Mouse (Mus musculus) intestine, embryonic 14.5 days (tissue): ENCODE results near the gene Timeless. TPM values are rescaled to one million over a fixed set of nuclear protein-coding genes. Genes with fewer than 3 reads are reported as not detected.

ENCODE experiments used
- ATAC-seq: fragments of 200-750 bp; cut with Nextera tagmentation; replicated peaks from 2 replicates; pipeline ENCODE4 v1.8.0; 2017; ENCODE audit warnings: low read depth, moderate number of reproducible peaks, moderate TSS enrichment, moderate library complexity; ENCODE audit not compliant: low FRiP score, low TSS enrichment
- DNase-seq: peaks from one replicate; pipeline ENCODE4 v3.0.0-alpha.2; 2018; ENCODE audit warnings: low spot score
- H3K27ac ChIP-seq: fragments of 300-500 bp; sonication (generic); 2 replicates; pipeline ENCODE4 v1.5.1; 2014; ENCODE audit warnings: low read depth, mild to moderate bottlenecking, control low read depth
- H3K27me3 ChIP-seq: fragments of 300-500 bp; sonication (generic); replicated peaks from 2 replicates; pipeline ENCODE4 v1.6.1; 2014; ENCODE audit warnings: low read length, control low read depth; ENCODE audit not compliant: control insufficient read depth, insufficient read depth
- H3K36me3 ChIP-seq: fragments of 300-500 bp; sonication (generic); 2 replicates; pipeline ENCODE4 v1.6.1; 2014; ENCODE audit warnings: low read length, control low read depth; ENCODE audit not compliant: control insufficient read depth, insufficient read depth
- H3K4me1 ChIP-seq: fragments of 300-500 bp; sonication (generic); replicated peaks from 2 replicates; pipeline ENCODE4 v1.6.1; 2014; ENCODE audit warnings: low read length, control low read depth, mixed read lengths; ENCODE audit not compliant: control insufficient read depth, insufficient read depth
- H3K4me2 ChIP-seq: fragments of 300-500 bp; sonication (generic); 2 replicates; pipeline ENCODE4 v1.6.1; 2014; ENCODE audit warnings: low read length
- H3K4me3 ChIP-seq: fragments of 300-500 bp; sonication (generic); 2 replicates; pipeline ENCODE4 v1.5.1; 2014; ENCODE audit warnings: low read depth, low read length, control low read depth, mixed read lengths
- H3K9ac ChIP-seq: fragments of 300-500 bp; sonication (generic); 2 replicates; pipeline ENCODE4 v1.6.1; 2014; ENCODE audit warnings: mild to moderate bottlenecking, low read length
- H3K9me3 ChIP-seq: fragments of 300-500 bp; sonication (generic); 2 replicates; pipeline ENCODE4 v1.6.1; 2016; ENCODE audit warnings: low read length, control low read depth; ENCODE audit not compliant: control insufficient read depth
- WGBS: fragments of 180-500 bp; shearing (Covaris S2); extraction: QIAGEN DNeasy Blood & Tissue Kit; methylation state at CpG from one replicate; pipeline ENCODE4 v1.1.7; 2014; 5-methylcytosine and 5-hydroxymethylcytosine counted together
- polyA plus RNA-seq: library from polyadenylated mRNA; unstranded; fragments of >200 nt; fragmentation: Nextera tagmentation; extraction: Ambion mirVana; gene quantifications from 2 replicates; pipeline ENCODE4 v1.2.1, GENCODE M21; 2014

The Timeless gene
- polyA plus RNA-seq, 1 experiment from 2014 or later, result 59.5 TPM

DNA sequence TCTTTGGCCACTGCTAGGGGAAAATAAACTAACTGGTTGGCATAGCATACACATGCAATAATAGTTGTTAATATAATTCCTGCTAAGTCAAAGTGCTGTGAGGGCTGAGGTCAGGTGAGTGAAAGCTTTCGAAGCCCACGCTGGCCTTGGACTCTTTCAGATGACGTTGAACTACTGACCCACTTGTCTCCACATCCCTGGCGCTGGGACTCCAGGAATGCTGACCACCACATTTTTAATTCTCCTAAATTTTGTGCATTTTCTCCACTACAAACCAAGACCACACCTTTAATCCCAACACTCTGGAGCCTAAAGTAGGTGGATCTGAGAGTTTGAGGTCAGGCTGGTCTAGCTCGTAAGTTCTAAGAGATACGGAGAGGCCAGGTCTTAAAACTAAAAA, 38.8 kb upstream of the Timeless start:
- no peak overlapping the region for H3K27ac ChIP-seq
- H3K4me2 ChIP-seq, result no peak overlapping the region
- DNase-seq, result no peak
- no peak overlapping the region for H3K4me3 ChIP-seq
- peaks cover 18% of the 10 kb centered on the region for H3K27me3 ChIP-seq
- peaks cover 8% of the 10 kb centered on the region for H3K4me1 ChIP-seq
- 90% methylated on average over 6 of the region's 6 CpGs for WGBS
- no peak for ATAC-seq
- H3K36me3 ChIP-seq, result no peaks in the 10 kb centered on the region
- no peak overlapping the region for H3K9ac ChIP-seq
- H3K9me3 ChIP-seq, result no peaks in the 10 kb centered on the region

DNA sequence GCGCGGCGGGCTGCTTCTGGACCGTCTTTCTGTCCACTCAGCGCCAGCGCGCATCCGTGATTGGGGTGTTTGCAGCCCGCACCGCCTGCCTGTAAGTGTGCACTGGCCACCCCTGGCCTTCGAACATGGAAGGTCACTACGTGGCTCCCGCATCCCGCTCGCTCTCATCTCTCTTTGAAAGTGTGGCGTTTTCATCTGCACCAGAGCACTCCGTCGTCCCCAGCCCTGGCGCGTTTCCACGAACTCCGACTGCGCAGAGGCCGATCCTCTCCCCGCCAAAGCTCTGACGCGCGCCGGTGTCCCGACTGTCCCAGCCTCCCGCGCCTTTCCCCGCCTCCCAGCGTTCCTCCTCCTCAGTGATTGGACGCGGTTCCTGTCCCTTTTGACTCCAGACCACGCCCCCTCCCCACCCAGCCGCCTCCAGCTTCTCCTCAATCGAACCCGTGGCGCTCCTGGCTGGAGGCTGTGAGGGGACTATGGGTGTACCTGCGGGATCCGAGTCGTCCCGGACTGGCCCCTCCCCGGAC, 37.8 kb upstream of the Timeless start, which contains the start of gene Gls2:
TSS of gene Gls2 (plus strand) at position 434 of the 527 bp plus-strand sequence.
- Histone ChIP-seq H3K36me3 (no peaks in the 10 kb centered on the region), H3K9ac (peak within 1 kb of the TSS; percentile 47), H3K4me2 (peak within 1 kb of the TSS; percentile 100), H3K4me3 (peak within 1 kb of the TSS; percentile 64), H3K27ac (no peak within 1 kb of the TSS), H3K9me3 (no peaks in the 10 kb centered on the region), H3K4me1 (peaks cover 8% of the 10 kb centered on the region), H3K27me3 (peaks cover 18% of the 10 kb centered on the region)
- DNase-seq, result peak; percentile 98
- under 1% methylated on average over 46 of the region's 46 CpGs for WGBS
- ATAC-seq, result peak; percentile 95

DNA sequence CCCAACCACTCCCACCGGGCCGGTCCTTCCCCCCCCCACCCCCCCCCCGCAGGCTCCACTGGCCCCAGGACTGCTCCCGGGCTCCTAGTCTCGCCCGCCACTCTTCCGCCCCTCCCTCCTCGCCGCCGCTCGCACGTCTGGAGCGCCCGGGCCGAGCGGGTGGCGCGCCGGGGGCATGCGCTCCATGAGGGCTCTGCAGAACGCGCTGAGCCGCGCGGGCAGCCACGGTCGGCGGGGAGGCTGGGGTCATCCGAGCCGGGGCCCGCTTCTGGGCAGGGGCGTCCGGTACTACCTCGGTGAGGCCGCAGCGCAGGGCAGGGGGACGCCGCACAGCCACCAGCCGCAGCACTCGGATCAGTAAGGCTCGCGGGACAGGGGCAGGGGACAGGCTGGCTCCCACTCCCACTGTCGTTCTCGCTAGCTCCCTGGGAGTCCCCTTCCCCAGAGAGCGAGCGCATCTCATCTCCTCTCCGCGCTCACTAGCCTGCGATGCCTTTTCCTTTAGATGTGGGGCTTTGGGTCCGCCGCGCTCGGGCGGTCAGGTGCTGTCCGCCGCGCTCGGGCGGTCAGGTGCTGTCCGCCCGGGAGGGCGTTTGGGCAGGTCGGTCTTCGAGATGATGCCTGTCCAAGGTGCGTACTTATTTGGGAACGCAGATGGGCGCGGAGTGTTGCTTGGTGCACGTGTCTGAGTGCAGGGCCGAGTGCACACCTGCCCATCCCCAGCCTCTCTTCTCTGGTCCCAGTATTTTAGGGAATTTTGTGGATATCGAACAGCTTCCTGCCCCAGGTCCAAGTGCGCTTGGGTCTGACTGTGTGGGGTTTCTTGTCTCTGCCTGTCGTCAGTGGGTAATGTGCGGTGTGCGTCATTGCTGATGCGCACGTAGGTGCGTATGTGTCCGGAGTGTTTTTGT, 37.1 kb upstream of the Timeless start:
- DNase-seq (peak; percentile 74), ATAC-seq (peak; percentile 82; the same call in 1 of the 2 replicates)
- under 1% methylated on average over 66 of the region's 79 CpGs for WGBS
- H3K4me2 ChIP-seq, result peak overlapping the region; percentile 100
- peak overlapping the region; percentile 47 for H3K9ac ChIP-seq
- peaks cover 8% of the 10 kb centered on the region for H3K4me1 ChIP-seq
- H3K9me3 ChIP-seq, result no peaks in the 10 kb centered on the region
- H3K36me3 ChIP-seq, result no peaks in the 10 kb centered on the region
- H3K27ac ChIP-seq, result no peak overlapping the region
- H3K27me3 ChIP-seq, result peaks cover 18% of the 10 kb centered on the region
- peak overlapping the region; percentile 64 for H3K4me3 ChIP-seq

DNA sequence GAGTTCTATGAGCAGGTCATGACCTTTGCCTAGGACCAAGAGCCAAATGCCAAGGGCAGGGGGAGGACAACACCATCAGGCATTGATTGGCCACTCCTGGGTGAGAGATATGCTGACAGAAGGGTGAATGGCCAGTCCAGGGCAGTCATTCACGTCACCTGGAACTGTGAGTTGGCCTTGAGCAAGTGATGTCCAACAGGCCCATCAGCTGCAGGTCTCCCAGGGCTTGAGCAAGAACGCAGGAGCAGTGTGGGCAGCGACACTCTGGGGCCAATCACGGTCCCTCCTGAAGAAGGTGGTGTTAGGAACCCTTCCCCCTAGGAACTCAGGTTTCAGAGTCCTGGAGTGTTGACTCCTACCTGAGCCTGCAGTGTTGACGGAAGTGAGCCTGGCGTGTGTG, 30.0 kb upstream of the Timeless start:
- no peak overlapping the region for H3K4me2 ChIP-seq
- 62% methylated on average over 6 of the region's 6 CpGs for WGBS
- H3K4me3 ChIP-seq, result no peak overlapping the region
- no peaks in the 10 kb centered on the region for H3K27me3 ChIP-seq
- H3K36me3 ChIP-seq, result no peaks in the 10 kb centered on the region; the same call in 1 of the 2 replicates
- no peak overlapping the region for H3K9ac ChIP-seq
- H3K27ac ChIP-seq, result no peak overlapping the region
- no peaks in the 10 kb centered on the region for H3K9me3 ChIP-seq
- DNase-seq (no peak), ATAC-seq (no peak)
- H3K4me1 ChIP-seq, result no peaks in the 10 kb centered on the region

DNA sequence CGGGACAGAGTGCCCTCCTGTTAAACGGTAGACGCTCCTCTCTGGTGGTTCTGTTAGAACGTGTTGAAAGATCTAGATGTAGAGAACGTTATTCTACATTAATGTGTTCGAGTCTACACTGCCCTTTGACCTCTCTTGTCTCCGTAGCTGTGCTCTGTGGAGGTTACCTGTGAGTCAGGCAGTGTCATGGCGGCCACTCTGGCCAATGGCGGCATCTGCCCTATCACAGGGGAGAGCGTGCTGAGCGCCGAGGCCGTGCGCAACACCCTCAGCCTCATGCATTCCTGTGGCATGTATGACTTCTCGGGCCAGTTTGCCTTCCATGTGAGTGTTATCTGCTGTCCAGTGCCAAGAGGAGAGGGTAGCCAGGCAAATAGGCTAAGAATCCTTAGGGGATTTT, 26.9 kb upstream of the Timeless start:
- Histone ChIP-seq H3K4me2 (no peak overlapping the region), H3K9me3 (no peaks in the 10 kb centered on the region), H3K4me3 (no peak overlapping the region), H3K27me3 (no peaks in the 10 kb centered on the region), H3K4me1 (no peaks in the 10 kb centered on the region), H3K36me3 (peaks cover 6% of the 10 kb centered on the region; the same call in 1 of the 2 replicates), H3K27ac (no peak overlapping the region), H3K9ac (no peak overlapping the region)
- WGBS, result 84% methylated on average over 15 of the region's 15 CpGs
- ATAC-seq, result no peak
- no peak for DNase-seq

DNA sequence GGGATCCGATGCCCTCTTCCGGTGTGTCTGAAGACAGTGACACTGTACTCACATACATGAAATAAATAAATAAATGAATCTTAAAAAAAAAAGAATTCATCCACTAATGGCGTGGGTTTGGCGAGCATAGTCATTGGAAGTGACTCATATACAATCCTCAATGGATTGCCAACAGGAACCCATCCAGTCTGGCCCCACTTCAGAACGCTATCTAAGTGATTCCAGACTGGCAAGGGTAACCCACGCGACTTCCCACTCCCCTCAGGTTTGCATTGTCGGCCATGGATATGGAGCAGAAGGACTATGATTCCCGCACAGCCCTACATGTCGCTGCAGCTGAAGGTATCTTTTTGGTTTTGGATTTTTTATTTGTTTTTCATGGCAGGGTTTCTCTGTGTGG, 23.5 kb upstream of the Timeless start:
- no peak for DNase-seq
- 96% methylated on average over 10 of the region's 10 CpGs for WGBS

DNA sequence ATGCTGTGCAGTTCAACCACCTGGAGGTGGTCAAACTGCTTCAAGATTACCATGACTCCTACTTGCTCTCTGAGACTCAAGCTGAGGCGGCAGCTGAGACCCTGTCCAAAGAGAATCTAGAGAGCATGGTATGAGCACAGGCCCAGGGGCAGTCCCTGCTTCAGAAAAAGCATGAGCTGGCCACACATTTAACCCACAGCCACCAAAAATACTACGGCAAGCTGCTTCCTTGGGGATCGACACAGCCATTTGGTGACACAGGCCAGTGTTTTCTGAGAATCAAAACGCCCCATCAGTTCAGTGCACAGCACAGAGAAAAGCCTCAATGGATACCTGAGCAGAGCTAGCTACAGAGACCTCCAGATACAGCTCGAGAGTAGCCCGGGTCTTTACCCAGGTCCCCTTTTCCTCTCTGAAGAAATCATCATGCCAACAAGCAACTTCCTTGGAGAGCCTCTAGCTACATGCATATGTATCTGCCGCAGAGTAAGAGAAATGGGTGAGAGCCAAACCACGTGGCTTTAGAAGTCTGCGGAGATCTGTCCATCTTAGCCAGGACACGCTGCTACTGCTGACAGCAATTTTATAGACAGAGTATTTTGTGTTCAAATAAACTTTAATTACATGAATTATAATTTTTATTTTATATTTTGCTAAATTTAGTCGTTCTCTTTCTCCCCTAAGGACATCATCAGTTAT, 22.4 kb upstream of the Timeless start:
- 92% methylated on average over 11 of the region's 11 CpGs for WGBS
- H3K27me3 ChIP-seq, result 0 out of 2 replicates have a peak, but pooled peaks cover 8% of the 10 kb centered on the region

More for the DNA sequence above, 23.5 kb upstream of the Timeless start:
- peaks cover 6% of the 10 kb centered on the region for H3K4me1 ChIP-seq
- no peak for ATAC-seq
- no peak overlapping the region for H3K4me3 ChIP-seq
- H3K36me3 ChIP-seq, result peaks cover 6% of the 10 kb centered on the region; the same call in 1 of the 2 replicates
- no peak overlapping the region for H3K27ac ChIP-seq
- H3K9ac ChIP-seq, result no peak overlapping the region
- no peaks in the 10 kb centered on the region for H3K9me3 ChIP-seq
- H3K27me3 ChIP-seq, result 0 out of 2 replicates have a peak, but pooled peaks cover under 1% of the 10 kb centered on the region
- H3K4me2 ChIP-seq, result no peak overlapping the region

DNA sequence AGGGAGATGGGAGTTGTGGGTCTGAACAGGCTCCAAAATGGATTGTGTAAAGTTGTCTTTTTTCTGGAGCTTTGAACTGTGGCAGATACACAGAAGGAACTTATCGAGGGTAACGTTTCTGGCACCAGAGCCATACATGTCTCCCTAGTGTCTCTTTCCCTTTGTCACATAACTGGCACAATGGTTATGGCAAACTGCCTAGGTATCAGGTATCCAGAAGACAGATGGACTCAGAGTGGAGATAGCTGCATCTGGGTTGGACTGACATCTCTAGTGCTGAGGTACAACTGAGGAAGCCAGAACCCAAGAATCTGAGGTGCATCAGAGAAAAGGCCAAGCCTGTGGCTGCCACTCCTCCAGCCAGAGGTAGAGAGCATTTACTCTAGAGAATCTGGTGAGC, 21.7 kb upstream of the Timeless start:
- Histone ChIP-seq H3K4me2 (no peak overlapping the region), H3K4me1 (peaks cover 6% of the 10 kb centered on the region), H3K9me3 (no peaks in the 10 kb centered on the region), H3K27ac (no peak overlapping the region), H3K36me3 (peaks cover 6% of the 10 kb centered on the region; the same call in 1 of the 2 replicates), H3K4me3 (no peak overlapping the region), H3K27me3 (0 out of 2 replicates have a peak, but pooled peaks cover 11% of the 10 kb centered on the region), H3K9ac (no peak overlapping the region)
- no peak for ATAC-seq
- WGBS, result 92% methylated on average over 2 of the region's 2 CpGs
- DNase-seq, result no peak

More for the DNA sequence above, 22.4 kb upstream of the Timeless start:
- Histone ChIP-seq H3K27ac (no peak overlapping the region), H3K9ac (no peak overlapping the region), H3K36me3 (peaks cover 6% of the 10 kb centered on the region; the same call in 1 of the 2 replicates), H3K4me3 (no peak overlapping the region), H3K4me2 (no peak overlapping the region), H3K4me1 (peaks cover 6% of the 10 kb centered on the region), H3K9me3 (no peaks in the 10 kb centered on the region)
- ATAC-seq (no peak), DNase-seq (no peak)
